Mouse (Mus musculus): Measurements from ENCODE around the gene Kazn. TPM values are rescaled to one million over a fixed set of nuclear protein-coding genes. Genes with fewer than 3 reads are reported as not detected.

Gene Kazn
- polyA plus RNA-seq, 1 experiment from 2014 or later = 11.9 TPM

- H3K27ac ChIP-seq (replicated peaks; ENCODE audit: low read depth, low read length) = no peak overlapping the region
- no peaks in the 10 kb centered on the region for H3K27me3 ChIP-seq (replicated peaks; ENCODE audit: control insufficient read depth, insufficient read depth, low read length)
- WGBS = 67% methylated on average over 5 of the region's 5 CpGs
- ATAC-seq (ENCODE audit: low read depth) (no peak), DNase-seq (ENCODE audit: low spot score) (no peak)
- H3K4me3 ChIP-seq (ENCODE audit: low read depth, low read length) = no peak overlapping the region
- H3K4me2 ChIP-seq (ENCODE audit: low read depth, low read length) = no peak overlapping the region
- peaks cover 20% of the 10 kb centered on the region for H3K36me3 ChIP-seq (ENCODE audit: control insufficient read depth, insufficient read depth, low read length)
- H3K9ac ChIP-seq (ENCODE audit: low read depth, low read length) = no peak overlapping the region
- H3K9me3 ChIP-seq (ENCODE audit: control insufficient read depth, low read length) = no peaks in the 10 kb centered on the region
- H3K4me1 ChIP-seq (ENCODE audit: control insufficient read depth, insufficient read depth, low read length) = no peaks in the 10 kb centered on the region
Observed at GRCm38 (mm10) chr4:142139729-142140128, 99.5 kb downstream of the Kazn start.

GRCm38 (mm10) chr4:142138356-142139099, 100.7 kb downstream of the Kazn start:
- Histone ChIP-seq H3K27ac (replicated peaks; ENCODE audit: low read depth, low read length) (no peak overlapping the region), H3K27me3 (replicated peaks; ENCODE audit: control insufficient read depth, insufficient read depth, low read length) (no peaks in the 10 kb centered on the region), H3K9ac (ENCODE audit: low read depth, low read length) (no peak overlapping the region), H3K4me3 (ENCODE audit: low read depth, low read length) (no peak overlapping the region), H3K9me3 (ENCODE audit: control insufficient read depth, low read length) (no peaks in the 10 kb centered on the region), H3K4me1 (ENCODE audit: control insufficient read depth, insufficient read depth, low read length) (no peaks in the 10 kb centered on the region), H3K36me3 (ENCODE audit: control insufficient read depth, insufficient read depth, low read length) (peaks cover 14% of the 10 kb centered on the region), H3K4me2 (ENCODE audit: low read depth, low read length) (no peak overlapping the region)
- ATAC-seq (ENCODE audit: low read depth) = peak; percentile 17; the same call in 1 of the 2 replicates
- 28% methylated on average over 9 of the region's 9 CpGs for WGBS
- no peak for DNase-seq (ENCODE audit: low spot score)

DNA sequence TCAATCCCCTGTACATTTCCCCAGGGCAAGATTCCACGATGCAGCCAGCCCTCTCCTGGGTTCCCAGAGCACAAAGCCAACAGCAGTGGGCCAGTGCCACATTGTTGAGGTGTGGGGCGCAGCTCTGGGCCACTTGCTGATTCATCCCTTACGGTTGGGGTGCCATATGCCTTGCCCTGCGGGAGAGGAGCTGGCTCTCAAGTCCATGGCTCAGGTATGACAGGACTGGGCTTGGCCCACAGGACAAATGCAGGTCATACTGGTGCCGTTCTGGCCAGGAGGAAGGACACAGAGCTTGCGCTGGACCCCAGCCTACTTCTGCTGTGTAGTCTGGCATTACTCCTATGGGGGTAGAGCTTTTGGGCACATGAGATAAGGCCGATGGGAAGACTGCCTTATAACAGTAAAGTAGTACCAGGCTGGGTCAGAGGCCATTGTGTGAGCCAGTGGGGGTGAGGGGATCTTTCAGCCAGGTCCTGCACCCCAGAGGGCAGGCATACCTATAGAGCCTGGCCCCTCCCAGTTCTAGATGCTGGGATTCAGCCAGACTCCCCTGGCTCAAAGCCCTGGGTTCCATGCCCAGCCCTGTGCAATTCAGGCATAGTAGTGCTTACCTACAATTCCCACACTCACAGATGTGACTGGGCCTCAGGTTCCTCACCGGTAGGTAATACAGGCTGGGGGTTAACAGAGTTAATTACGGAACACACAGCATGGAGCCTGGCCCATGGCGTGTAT, 102.3 kb downstream of the Kazn start:
- Histone ChIP-seq H3K4me2 (ENCODE audit: low read depth, low read length) (no peak overlapping the region), H3K9ac (ENCODE audit: low read depth, low read length) (no peak overlapping the region), H3K4me1 (ENCODE audit: control insufficient read depth, insufficient read depth, low read length) (no peaks in the 10 kb centered on the region), H3K36me3 (ENCODE audit: control insufficient read depth, insufficient read depth, low read length) (0 out of 2 replicates have a peak, but pooled peaks cover 10% of the 10 kb centered on the region), H3K9me3 (ENCODE audit: control insufficient read depth, low read length) (no peaks in the 10 kb centered on the region), H3K27ac (replicated peaks; ENCODE audit: low read depth, low read length) (no peak overlapping the region), H3K4me3 (ENCODE audit: low read depth, low read length) (no peak overlapping the region), H3K27me3 (replicated peaks; ENCODE audit: control insufficient read depth, insufficient read depth, low read length) (no peaks in the 10 kb centered on the region)
- WGBS = 87% methylated on average over 10 of the region's 10 CpGs
- DNase-seq (ENCODE audit: low spot score) (no peak), ATAC-seq (ENCODE audit: low read depth) (no peak; the same call in 1 of the 2 replicates)

GRCm38 (mm10) chr4:142135515-142135914, 103.7 kb downstream of the Kazn start:
- Histone ChIP-seq H3K9ac (ENCODE audit: low read depth, low read length) (no peak overlapping the region), H3K36me3 (ENCODE audit: control insufficient read depth, insufficient read depth, low read length) (no peaks in the 10 kb centered on the region), H3K4me2 (ENCODE audit: low read depth, low read length) (no peak overlapping the region), H3K4me1 (ENCODE audit: control insufficient read depth, insufficient read depth, low read length) (peaks cover 4% of the 10 kb centered on the region; the same call in 1 of the 2 replicates), H3K27ac (replicated peaks; ENCODE audit: low read depth, low read length) (no peak overlapping the region), H3K9me3 (ENCODE audit: control insufficient read depth, low read length) (no peaks in the 10 kb centered on the region), H3K27me3 (replicated peaks; ENCODE audit: control insufficient read depth, insufficient read depth, low read length) (no peaks in the 10 kb centered on the region), H3K4me3 (ENCODE audit: low read depth, low read length) (no peak overlapping the region)
- DNase-seq (ENCODE audit: low spot score) = no peak
- WGBS = 84% methylated on average over 2 of the region's 2 CpGs
- no peak for ATAC-seq (ENCODE audit: low read depth)

GRCm38 (mm10) chr4:142130162-142130561, 109.0 kb downstream of the Kazn start:
- Histone ChIP-seq H3K27ac (replicated peaks; ENCODE audit: low read depth, low read length) (no peak overlapping the region), H3K9me3 (ENCODE audit: control insufficient read depth, low read length) (no peaks in the 10 kb centered on the region), H3K4me3 (ENCODE audit: low read depth, low read length) (no peak overlapping the region), H3K9ac (ENCODE audit: low read depth, low read length) (no peak overlapping the region), H3K27me3 (replicated peaks; ENCODE audit: control insufficient read depth, insufficient read depth, low read length) (no peaks in the 10 kb centered on the region), H3K4me2 (ENCODE audit: low read depth, low read length) (no peak overlapping the region), H3K4me1 (ENCODE audit: control insufficient read depth, insufficient read depth, low read length) (peaks cover 9% of the 10 kb centered on the region; the same call in 1 of the 2 replicates), H3K36me3 (ENCODE audit: control insufficient read depth, insufficient read depth, low read length) (no peaks in the 10 kb centered on the region)
- WGBS = 23% methylated on average over 5 of the region's 5 CpGs
- peak; percentile 41 for DNase-seq (ENCODE audit: low spot score)
- peak; percentile 34; the same call in 1 of the 2 replicates for ATAC-seq (ENCODE audit: low read depth)

DNA sequence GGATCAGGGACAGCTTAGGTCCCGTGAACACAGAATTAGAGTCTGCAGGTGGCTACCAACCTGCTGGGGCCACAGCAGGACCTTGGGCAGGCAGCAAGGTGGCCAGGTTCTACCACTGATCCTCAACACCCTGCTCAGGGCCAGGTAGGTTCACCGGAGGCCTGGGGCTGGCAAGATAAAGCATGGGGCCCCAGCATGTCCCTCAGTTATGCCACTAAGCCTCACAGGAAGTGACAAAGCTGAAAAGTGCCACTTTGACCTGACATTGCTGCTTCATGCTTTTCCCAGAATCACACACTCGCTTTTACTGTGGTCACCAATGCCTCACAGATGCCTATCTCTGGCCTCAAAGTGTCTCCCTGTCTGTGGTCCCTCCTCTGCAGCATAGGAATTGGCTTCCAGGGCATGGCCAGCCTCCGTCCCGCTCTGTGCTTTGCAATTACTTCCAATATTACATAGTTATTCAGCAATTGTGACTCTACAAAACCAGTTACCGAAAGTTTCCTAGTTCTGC, 111.9 kb downstream of the Kazn start:
- Histone ChIP-seq H3K27ac (replicated peaks; ENCODE audit: low read depth, low read length) (no peak overlapping the region), H3K4me1 (ENCODE audit: control insufficient read depth, insufficient read depth, low read length) (peaks cover 9% of the 10 kb centered on the region; the same call in 1 of the 2 replicates), H3K4me3 (ENCODE audit: low read depth, low read length) (no peak overlapping the region), H3K4me2 (ENCODE audit: low read depth, low read length) (no peak overlapping the region), H3K27me3 (replicated peaks; ENCODE audit: control insufficient read depth, insufficient read depth, low read length) (no peaks in the 10 kb centered on the region), H3K9me3 (ENCODE audit: control insufficient read depth, low read length) (no peaks in the 10 kb centered on the region), H3K36me3 (ENCODE audit: control insufficient read depth, insufficient read depth, low read length) (no peaks in the 10 kb centered on the region), H3K9ac (ENCODE audit: low read depth, low read length) (no peak overlapping the region)
- 86% methylated on average over 5 of the region's 6 CpGs for WGBS
- ATAC-seq (ENCODE audit: low read depth) = no peak
- no peak for DNase-seq (ENCODE audit: low spot score)

GRCm38 (mm10) chr4:142126641-142127274, 112.4 kb downstream of the Kazn start:
- H3K4me3 ChIP-seq (ENCODE audit: low read depth, low read length) = no peak overlapping the region
- no peak overlapping the region for H3K9ac ChIP-seq (ENCODE audit: low read depth, low read length)
- H3K4me2 ChIP-seq (ENCODE audit: low read depth, low read length) = no peak overlapping the region
- H3K9me3 ChIP-seq (ENCODE audit: control insufficient read depth, low read length) = no peaks in the 10 kb centered on the region
- no peaks in the 10 kb centered on the region for H3K36me3 ChIP-seq (ENCODE audit: control insufficient read depth, insufficient read depth, low read length)
- no peaks in the 10 kb centered on the region for H3K27me3 ChIP-seq (replicated peaks; ENCODE audit: control insufficient read depth, insufficient read depth, low read length)
- H3K27ac ChIP-seq (replicated peaks; ENCODE audit: low read depth, low read length) = no peak overlapping the region
- WGBS = 60% methylated on average over 10 of the region's 10 CpGs
- peaks cover 9% of the 10 kb centered on the region; the same call in 1 of the 2 replicates for H3K4me1 ChIP-seq (ENCODE audit: control insufficient read depth, insufficient read depth, low read length)
- DNase-seq (ENCODE audit: low spot score) (no peak), ATAC-seq (ENCODE audit: low read depth) (no peak)

- no peaks in the 10 kb centered on the region for H3K9me3 ChIP-seq (ENCODE audit: control insufficient read depth, low read length)
- no peak for ATAC-seq (ENCODE audit: low read depth)
- H3K9ac ChIP-seq (ENCODE audit: low read depth, low read length) = no peak overlapping the region
- 58% methylated on average over 1 of the region's 1 CpGs for WGBS
- H3K27me3 ChIP-seq (replicated peaks; ENCODE audit: control insufficient read depth, insufficient read depth, low read length) = no peaks in the 10 kb centered on the region
- DNase-seq (ENCODE audit: low spot score) = no peak
- no peak overlapping the region for H3K27ac ChIP-seq (replicated peaks; ENCODE audit: low read depth, low read length)
- H3K4me2 ChIP-seq (ENCODE audit: low read depth, low read length) = no peak overlapping the region
- H3K4me1 ChIP-seq (ENCODE audit: control insufficient read depth, insufficient read depth, low read length) = peaks cover 13% of the 10 kb centered on the region
- no peaks in the 10 kb centered on the region for H3K36me3 ChIP-seq (ENCODE audit: control insufficient read depth, insufficient read depth, low read length)
- H3K4me3 ChIP-seq (ENCODE audit: low read depth, low read length) = no peak overlapping the region
Observed at GRCm38 (mm10) chr4:142121164-142121563, 118.0 kb downstream of the Kazn start.

Measured in embryonic facial prominence, embryonic 14.5 days (tissue).